Mouse (Mus musculus) olfactory bulb, adult 2 months (tissue): ENCODE data around the gene Sema4b.
A peak's percentile ranks its signal among the peaks of the same experiment; 100 is the strongest.

Source experiments
- CTCF ChIP-seq: fragments of 200-500 bp; IDR thresholded peaks from 2 replicates; pipeline ENCODE4 v1.5.1; 2012; ENCODE audit warnings: low read depth, mild to moderate bottlenecking, low read length, moderate library complexity; ENCODE audit not compliant: insufficient read depth
- POLR2A ChIP-seq: fragments of 200-500 bp; IDR thresholded peaks from 2 replicates; pipeline ENCODE4 v1.6.1; 2012; ENCODE audit warnings: mild to moderate bottlenecking, low read depth, low read length, moderate library complexity; ENCODE audit not compliant: insufficient read depth

DNA sequence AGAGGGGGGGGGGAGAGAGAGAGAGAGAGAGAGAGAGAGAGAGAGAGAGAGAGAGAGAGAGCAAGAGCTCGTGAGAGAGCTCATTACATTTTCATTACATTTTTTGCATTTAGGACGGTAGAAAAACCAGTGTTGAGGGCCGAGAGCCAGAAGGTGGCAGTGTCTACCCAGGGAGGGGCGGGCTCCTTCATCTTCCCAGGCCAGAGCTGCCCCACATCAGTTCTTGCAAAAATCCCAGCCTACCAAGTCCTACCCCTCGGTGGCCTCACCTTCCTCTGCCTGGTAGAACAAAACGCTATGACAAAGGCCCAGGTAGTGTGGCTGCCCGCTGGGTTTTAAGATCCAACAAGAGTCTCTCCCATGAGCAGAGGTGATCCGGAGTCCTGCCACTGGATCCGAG, 45.8 kb upstream of the Sema4b start:
- TF ChIP-seq CTCF = peak; percentile 66; the same call in 1 of the 2 replicates
- no peak for TF ChIP-seq POLR2A
